8 mouse cellular contexts compared by ENCODE assay signal in genomic region chr3:129256283-129256682, GRCm38 (mm10). TPM values are rescaled to one million over a fixed set of nuclear protein-coding genes. Genes with fewer than 3 reads are reported as not detected.
DNase-seq lines count a peak whose midpoint lies in the region; ATAC-seq lines count a peak whose summit lies in the region.

No protein-coding gene starts in this region.

- H3K27me3 ChIP-seq in kidney, embryonic 15.5 days = no peaks in the 10 kb centered on the region
- H3K27me3 ChIP-seq in embryonic facial prominence, embryonic 14.5 days (replicated peaks; ENCODE audit: control insufficient read depth, insufficient read depth, low read length) = no peaks in the 10 kb centered on the region
- H3K27me3 ChIP-seq in intestine, embryonic 16.5 days (replicated peaks; ENCODE audit: control insufficient read depth, insufficient read depth, low read length) = no peaks in the 10 kb centered on the region
- no peaks in the 10 kb centered on the region for H3K27me3 ChIP-seq in neural tube, embryonic 13.5 days

- intact Hi-C loops in gastrocnemius, postnatal 36 days (cut with DNase I) = no loop called here

- peak overlapping the region; percentile 47 for H3K4me2 ChIP-seq in kidney, embryonic 15.5 days
- H3K4me2 ChIP-seq in embryonic facial prominence, embryonic 14.5 days (ENCODE audit: low read depth, low read length) = peak overlapping the region; percentile 36
- H3K4me2 ChIP-seq in intestine, embryonic 16.5 days (ENCODE audit: low read depth, low read length) = peak overlapping the region; percentile 43
- peak overlapping the region; percentile 45 for H3K4me2 ChIP-seq in neural tube, embryonic 13.5 days

- no peak overlapping the region for H3K9ac ChIP-seq in kidney, embryonic 15.5 days
- H3K9ac ChIP-seq in embryonic facial prominence, embryonic 14.5 days (ENCODE audit: low read depth, low read length) = no peak overlapping the region
- no peak overlapping the region; the same call in 1 of the 2 replicates for H3K9ac ChIP-seq in intestine, embryonic 16.5 days (ENCODE audit: low read depth, low read length)
- no peak overlapping the region for H3K9ac ChIP-seq in neural tube, embryonic 13.5 days

- no peak overlapping the region for H3K27ac ChIP-seq in kidney, embryonic 15.5 days
- no peak overlapping the region for H3K27ac ChIP-seq in embryonic facial prominence, embryonic 14.5 days (replicated peaks; ENCODE audit: low read depth, low read length)
- no peak overlapping the region for H3K27ac ChIP-seq in intestine, embryonic 16.5 days (ENCODE audit: low read length)
- H3K27ac ChIP-seq in neural tube, embryonic 13.5 days (replicated peaks) = no peak overlapping the region

- H3K9me3 ChIP-seq in kidney, embryonic 15.5 days (replicated peaks) = no peaks in the 10 kb centered on the region
- H3K9me3 ChIP-seq in embryonic facial prominence, embryonic 14.5 days (ENCODE audit: control insufficient read depth, low read length) = no peaks in the 10 kb centered on the region
- H3K9me3 ChIP-seq in intestine, embryonic 16.5 days (ENCODE audit: control insufficient read depth, low read length) = no peaks in the 10 kb centered on the region
- H3K9me3 ChIP-seq in neural tube, embryonic 13.5 days = no peaks in the 10 kb centered on the region

- H3K4me3 ChIP-seq in kidney, embryonic 15.5 days (replicated peaks) = peak overlapping the region; percentile 22; the same call in 1 of the 2 replicates
- H3K4me3 ChIP-seq in embryonic facial prominence, embryonic 14.5 days (ENCODE audit: low read depth, low read length) = peak overlapping the region; percentile 5; the same call in 1 of the 2 replicates
- H3K4me3 ChIP-seq in intestine, embryonic 16.5 days (ENCODE audit: low read length) = peak overlapping the region; percentile 32
- peak overlapping the region; percentile 31 for H3K4me3 ChIP-seq in neural tube, embryonic 13.5 days

- H3K4me1 ChIP-seq in kidney, embryonic 15.5 days = no peaks in the 10 kb centered on the region
- no peaks in the 10 kb centered on the region for H3K4me1 ChIP-seq in embryonic facial prominence, embryonic 14.5 days (ENCODE audit: control insufficient read depth, insufficient read depth, low read length)
- H3K4me1 ChIP-seq in intestine, embryonic 16.5 days (ENCODE audit: control insufficient read depth, insufficient read depth, low read length) = no peaks in the 10 kb centered on the region
- no peaks in the 10 kb centered on the region for H3K4me1 ChIP-seq in neural tube, embryonic 13.5 days (replicated peaks)

- 55% methylated on average over 19 of the region's 19 CpGs for WGBS in kidney, embryonic 15.5 days
- WGBS in embryonic facial prominence, embryonic 14.5 days = 52% methylated on average over 19 of the region's 19 CpGs
- WGBS in intestine, embryonic 16.5 days = 60% methylated on average over 19 of the region's 19 CpGs
- 59% methylated on average over 19 of the region's 19 CpGs for WGBS in neural tube, embryonic 13.5 days

- no peak for DNase-seq in kidney, adult 9 months
- DNase-seq in embryonic facial prominence, embryonic 14.5 days (ENCODE audit: low spot score) = no peak
- DNase-seq in urinary bladder, postnatal 14 days (ENCODE audit: low spot score) = no peak
- no peak for DNase-seq in gastrocnemius, postnatal 36 days
- no peak for DNase-seq in urinary bladder, postnatal 10 days (ENCODE audit: low spot score)

- peak; percentile 64 for ATAC-seq in kidney, embryonic 15.5 days (replicated peaks; ENCODE audit: low FRiP score)
- ATAC-seq in embryonic facial prominence, embryonic 14.5 days (ENCODE audit: low read depth) = no peak
- ATAC-seq in intestine, embryonic 16.5 days = 0 out of 2 replicates have a peak, but pooled peaks have one; percentile 40
- no peak for ATAC-seq in neural tube, embryonic 13.5 days (ENCODE audit: low read depth)

- H3K36me3 ChIP-seq in kidney, embryonic 15.5 days = no peaks in the 10 kb centered on the region
- no peaks in the 10 kb centered on the region for H3K36me3 ChIP-seq in embryonic facial prominence, embryonic 14.5 days (ENCODE audit: control insufficient read depth, insufficient read depth, low read length)
- H3K36me3 ChIP-seq in intestine, embryonic 16.5 days (ENCODE audit: control insufficient read depth, insufficient read depth, low read length) = no peaks in the 10 kb centered on the region
- H3K36me3 ChIP-seq in neural tube, embryonic 13.5 days = no peaks in the 10 kb centered on the region

RNA-seq across cellular contexts. Expression of gene Pitx2, which starts 56.6 kb away (rescaled TPM):
- 6.2 and 9.8 TPM in 2 replicates for polyA plus RNA-seq in kidney, embryonic 15.5 days (2015; fragmentation: Nextera tagmentation; extraction: Ambion mirVana)
- 37.7 and 38.6 TPM in 2 replicates for polyA plus RNA-seq in embryonic facial prominence, embryonic 14.5 days (2014; fragmentation: Nextera tagmentation; extraction: Ambion mirVana)
- 28.1 and 29.0 TPM in 2 replicates for polyA plus RNA-seq in intestine, embryonic 16.5 days (2015; fragmentation: Nextera tagmentation; extraction: Ambion mirVana)
- 4.2 and 5.7 TPM in 2 replicates for polyA plus RNA-seq in neural tube, embryonic 13.5 days (2015; fragmentation: Nextera tagmentation; extraction: Ambion mirVana)
- 1 to 10 TPM; 2.5 to 6.4 TPM for total RNA-seq in gastrocnemius, postnatal 36 days (2021)

Comparison
In these comparisons a context has a peak if more than half of its experiments do, and no peak if none do; other contexts are left out.
1. ATAC-seq: peak in kidney, embryonic 15.5 days (single experiment) and intestine, embryonic 16.5 days (single experiment); none in embryonic facial prominence, embryonic 14.5 days (single experiment) and neural tube, embryonic 13.5 days (single experiment).
2. Peak in every context shown above with its lines, with median percentiles within 50 percentile points of each other: H3K4me2 ChIP-seq and H3K4me3 ChIP-seq.